In genomic region chr4:138137336-138137735, GRCm38 (mm10) we compare ENCODE assay signal across 20 mouse cellular contexts.
DNase-seq lines count a peak whose midpoint lies in the region; ATAC-seq lines count a peak whose summit lies in the region.
"Had no signal": no experiment of that assay in that cellular context is flagged by ENCODE, and none has a peak within 500 bp of the region (broad histone marks: within the 10 kb centered on the region; RNA-seq: fewer than 3 reads in every experiment).

No protein-coding gene starts in this region.

- H3K9ac ChIP-seq in midbrain, embryonic 11.5 days (ENCODE audit: low read length): no peak overlapping the region
- H3K9ac ChIP-seq in midbrain, embryonic 16.5 days (ENCODE audit: low read depth, low read length): no peak overlapping the region
- H3K9ac ChIP-seq in neural tube, embryonic 13.5 days: no peak overlapping the region
- H3K9ac ChIP-seq: embryonic facial prominence, embryonic 12.5 days; embryonic facial prominence, embryonic 15.5 days; forebrain, postnatal 0 days; hindbrain, embryonic 14.5 days had no signal

- peak; percentile 39 for DNase-seq in midbrain, embryonic 11.5 days (ENCODE audit: low spot score, missing footprints)
- no peak for DNase-seq in neural tube, embryonic 10.5 days (ENCODE audit: extremely low spot score, low spot score)
- peak; percentile 61 for DNase-seq in Muller cell, postnatal 12 days (ENCODE audit: inconsistent ontology term)
- DNase-seq: cerebellum, adult 11 months; cerebellum, adult 2 months; cerebellum, adult 9-11 months; cerebellum, postnatal 25 days; forebrain, postnatal 0 days; gastrocnemius, adult 2 months; gastrocnemius, postnatal 14 days; heart, adult 11 months had no signal

- H3K4me2 ChIP-seq in midbrain, embryonic 11.5 days: no peak overlapping the region
- no peak overlapping the region for H3K4me2 ChIP-seq in midbrain, embryonic 16.5 days (ENCODE audit: low read length)
- no peak overlapping the region for H3K4me2 ChIP-seq in neural tube, embryonic 13.5 days
- H3K4me2 ChIP-seq: embryonic facial prominence, embryonic 12.5 days; embryonic facial prominence, embryonic 15.5 days; heart, embryonic 11.5 days; hindbrain, embryonic 14.5 days had no signal

- no peak overlapping the region for H3K4me3 ChIP-seq in midbrain, embryonic 11.5 days (ENCODE audit: low read depth, low read length)
- no peak overlapping the region for H3K4me3 ChIP-seq in midbrain, embryonic 16.5 days (ENCODE audit: low read depth, low read length)
- H3K4me3 ChIP-seq in neural tube, embryonic 13.5 days: no peak overlapping the region
- H3K4me3 ChIP-seq: embryonic facial prominence, embryonic 12.5 days; embryonic facial prominence, embryonic 15.5 days; gastrocnemius, adult 2 months; hindbrain, embryonic 10.5 days had no signal

- no peak for ATAC-seq in midbrain, embryonic 11.5 days (ENCODE audit: low FRiP score)
- ATAC-seq in midbrain, embryonic 16.5 days: no peak
- no peak for ATAC-seq in neural tube, embryonic 13.5 days (ENCODE audit: low read depth)
- no peak for ATAC-seq in activated CD4-positive, CD25-positive, alpha-beta regulatory T cell, adult 4 months
- ATAC-seq: forebrain, embryonic 14.5 days; forebrain, postnatal 0 days had no signal

- H3K36me3 ChIP-seq in midbrain, embryonic 11.5 days (ENCODE audit: control insufficient read depth, insufficient read depth, low read length): no peaks in the 10 kb centered on the region
- H3K36me3 ChIP-seq in midbrain, embryonic 16.5 days (ENCODE audit: control insufficient read depth, insufficient read depth, low read length): 0 out of 2 replicates have a peak, but pooled peaks cover 2% of the 10 kb centered on the region
- H3K36me3 ChIP-seq in neural tube, embryonic 13.5 days: 0 out of 2 replicates have a peak, but pooled peaks cover 8% of the 10 kb centered on the region

- H3K9me3 ChIP-seq in midbrain, embryonic 11.5 days (ENCODE audit: control insufficient read depth, low read length): no peaks in the 10 kb centered on the region
- H3K9me3 ChIP-seq in midbrain, embryonic 16.5 days (replicated peaks; ENCODE audit: control insufficient read depth, low read length, poor library complexity, severe bottlenecking): no peaks in the 10 kb centered on the region
- H3K9me3 ChIP-seq in neural tube, embryonic 13.5 days: no peaks in the 10 kb centered on the region
- H3K9me3 ChIP-seq: embryonic facial prominence, embryonic 12.5 days; embryonic facial prominence, embryonic 15.5 days; hindbrain, embryonic 10.5 days had no signal

- 75% methylated on average over 4 of the region's 4 CpGs for WGBS in midbrain, embryonic 11.5 days
- WGBS in midbrain, embryonic 16.5 days: 61% methylated on average over 4 of the region's 4 CpGs
- WGBS in neural tube, embryonic 13.5 days: 65% methylated on average over 4 of the region's 4 CpGs

- no peak overlapping the region for H3K27ac ChIP-seq in midbrain, embryonic 11.5 days (ENCODE audit: low read depth, low read length)
- H3K27ac ChIP-seq in midbrain, embryonic 16.5 days (ENCODE audit: low read length): no peak overlapping the region
- H3K27ac ChIP-seq in neural tube, embryonic 13.5 days (replicated peaks): peak overlapping the region; percentile 15; the same call in 1 of the 2 replicates
- H3K27ac ChIP-seq: embryonic facial prominence, embryonic 12.5 days; embryonic facial prominence, embryonic 15.5 days; hindbrain, embryonic 10.5 days had no signal

- no peaks in the 10 kb centered on the region for H3K27me3 ChIP-seq in midbrain, embryonic 11.5 days (ENCODE audit: control insufficient read depth, insufficient read depth, low read length)
- H3K27me3 ChIP-seq in midbrain, embryonic 16.5 days (ENCODE audit: control insufficient read depth, insufficient read depth, low read depth, low read length): no peaks in the 10 kb centered on the region
- no peaks in the 10 kb centered on the region for H3K27me3 ChIP-seq in neural tube, embryonic 13.5 days
- H3K27me3 ChIP-seq: embryonic facial prominence, embryonic 12.5 days; embryonic facial prominence, embryonic 15.5 days had no signal

- H3K4me1 ChIP-seq in midbrain, embryonic 11.5 days (ENCODE audit: control insufficient read depth, insufficient read depth, low read length): no peaks in the 10 kb centered on the region
- H3K4me1 ChIP-seq in midbrain, embryonic 16.5 days (ENCODE audit: control insufficient read depth, insufficient read depth, low read length): peaks cover 7% of the 10 kb centered on the region; the same call in 1 of the 2 replicates
- peaks cover 19% of the 10 kb centered on the region for H3K4me1 ChIP-seq in neural tube, embryonic 13.5 days (replicated peaks)
